Mouse (Mus musculus) stomach, postnatal 0 days (tissue): ENCODE results near the gene Cyp21a1. TPM values are rescaled to one million over a fixed set of nuclear protein-coding genes. Genes with fewer than 3 reads are reported as not detected.

Source experiments
- ATAC-seq: fragments of 200-750 bp; cut with Nextera tagmentation; 2 replicates; pipeline ENCODE4 v1.8.0; 2017; ENCODE audit not compliant: low FRiP score, low TSS enrichment
- DNase-seq: peaks from one replicate; pipeline ENCODE4 v3.0.0-alpha.2; 2016; ENCODE audit warnings: low spot score
- H3K27ac ChIP-seq: fragments of 300-500 bp; sonication (generic); replicated peaks from 2 replicates; pipeline ENCODE4 v1.5.1; 2014; ENCODE audit warnings: mild to moderate bottlenecking, control low read depth
- H3K27me3 ChIP-seq: fragments of 300-500 bp; sonication (generic); 2 replicates; pipeline ENCODE4 v1.6.1; 2014; ENCODE audit warnings: low read length; ENCODE audit not compliant: control insufficient read depth, insufficient read depth
- H3K36me3 ChIP-seq: fragments of 300-500 bp; sonication (generic); 2 replicates; pipeline ENCODE4 v1.6.1; 2014; ENCODE audit warnings: low read length, mixed read lengths; ENCODE audit not compliant: control insufficient read depth, insufficient read depth
- H3K4me1 ChIP-seq: fragments of 300-500 bp; sonication (generic); replicated peaks from 2 replicates; pipeline ENCODE4 v1.6.1; 2014; ENCODE audit warnings: antibody characterized with exemption; ENCODE audit not compliant: control insufficient read depth, insufficient read depth
- H3K4me2 ChIP-seq: fragments of 300-500 bp; sonication (generic); replicated peaks from 2 replicates; pipeline ENCODE4 v1.6.1; 2014; ENCODE audit warnings: low read depth, mild to moderate bottlenecking, control low read depth, moderate library complexity
- H3K4me3 ChIP-seq: fragments of 300-500 bp; sonication (generic); 2 replicates; pipeline ENCODE4 v1.5.1; 2014; ENCODE audit warnings: low read depth, low read length, control low read depth
- H3K9ac ChIP-seq: fragments of 300-500 bp; sonication (generic); 2 replicates; pipeline ENCODE4 v1.6.1; 2014; ENCODE audit warnings: mild to moderate bottlenecking, low read length, control low read depth, mixed read lengths
- H3K9me3 ChIP-seq: fragments of 300-500 bp; sonication (generic); 2 replicates; pipeline ENCODE4 v1.6.1; 2016; ENCODE audit warnings: low read length; ENCODE audit not compliant: control insufficient read depth
- CTCF ChIP-seq: IDR thresholded peaks from 2 replicates; pipeline ENCODE4 v1.5.1; 2016; ENCODE audit warnings: antibody characterized with exemption, low read depth, mild to moderate bottlenecking, moderate library complexity
- EP300 ChIP-seq: optimal IDR thresholded peaks from 2 replicates; pipeline ENCODE3; 2016; ENCODE audit warnings: antibody characterized with exemption
- WGBS: fragments of 180-500 bp; shearing (Covaris S2); extraction: QIAGEN DNeasy Blood & Tissue Kit; methylation state at CpG from one replicate; pipeline ENCODE4 v1.1.7; 2014; 5-methylcytosine and 5-hydroxymethylcytosine counted together
- microRNA-seq: library from miRNA; unstranded; fragments of <30 nt; microRNA quantifications from one replicate; pipeline ENCODE4, GENCODE M21; 2016
- polyA plus RNA-seq: library from polyadenylated mRNA; unstranded; fragments of >200 nt; fragmentation: Nextera tagmentation; extraction: Ambion mirVana; gene quantifications from 2 replicates; pipeline ENCODE4 v1.2.1, GENCODE M21; 2015

Gene Cyp21a1
- polyA plus RNA-seq, 1 experiment from 2014 or later = not detected

- WGBS = 83% methylated on average over 10 of the region's 10 CpGs
- H3K27ac ChIP-seq = no peak overlapping the region
- H3K9ac ChIP-seq = no peak overlapping the region
- no peaks in the 10 kb centered on the region for H3K27me3 ChIP-seq
- H3K9me3 ChIP-seq = no peaks in the 10 kb centered on the region
- no peak for ATAC-seq
- no peaks in the 10 kb centered on the region for H3K36me3 ChIP-seq
- no peak for TF ChIP-seq CTCF
- TF ChIP-seq EP300 = no peak
- no peak overlapping the region for H3K4me3 ChIP-seq
- no peaks in the 10 kb centered on the region for H3K4me1 ChIP-seq
- no peak for DNase-seq
- H3K4me2 ChIP-seq = no peak overlapping the region
Observed at GRCm38 (mm10) chr17:34795016-34795415, 9.3 kb downstream of the Cyp21a1 start.

- DNase-seq (no peak), ATAC-seq (no peak)
- TF ChIP-seq EP300 (no peak), CTCF (no peak)
- no peak overlapping the region for H3K27ac ChIP-seq
- no peak overlapping the region for H3K9ac ChIP-seq
- no peaks in the 10 kb centered on the region for H3K9me3 ChIP-seq
- H3K4me2 ChIP-seq = no peak overlapping the region
- H3K4me3 ChIP-seq = no peak overlapping the region
- no peaks in the 10 kb centered on the region for H3K36me3 ChIP-seq
- H3K27me3 ChIP-seq = no peaks in the 10 kb centered on the region
- WGBS = 68% methylated on average over 9 of the region's 9 CpGs
- no peaks in the 10 kb centered on the region for H3K4me1 ChIP-seq
Observed at GRCm38 (mm10) chr17:34777680-34778325, 26.6 kb downstream of the Cyp21a1 start.

GRCm38 (mm10) chr17:34761471-34761870, 42.9 kb downstream of the Cyp21a1 start:
- ATAC-seq (no peak), DNase-seq (no peak)
- Histone ChIP-seq H3K9ac (no peak overlapping the region), H3K9me3 (no peaks in the 10 kb centered on the region), H3K27me3 (no peaks in the 10 kb centered on the region), H3K4me2 (no peak overlapping the region), H3K36me3 (no peaks in the 10 kb centered on the region), H3K27ac (no peak overlapping the region), H3K4me1 (no peaks in the 10 kb centered on the region), H3K4me3 (no peak overlapping the region)
- no peak for TF ChIP-seq CTCF
- TF ChIP-seq EP300 = no peak
- 56% methylated on average over 3 of the region's 3 CpGs for WGBS

Small RNA genes within 50 kb of the gene (microRNA-seq; reads per million reads assigned to microRNA genes)
- gene Gm27471 (not detected), gene Mir6970 (not detected), gene Mir6971 (5.5 reads per million, percentile 9 among the genes with 10 or more reads in this experiment)

Other genes starting within 250 kb of the Cyp21a1 start
- 2.4 and 3.1 TPM in 2 replicates for gene Notch4, start 240.3 kb downstream of the Cyp21a1 start, polyA plus RNA-seq
- gene Gpsm3, start 214.8 kb downstream of the Cyp21a1 start, polyA plus RNA-seq = 7.8 and 8.2 TPM in 2 replicates
- gene Pbx2, start 213.3 kb downstream of the Cyp21a1 start, polyA plus RNA-seq = 4.3 and 4.6 TPM in 2 replicates
- 1.5 and 1.8 TPM in 2 replicates for gene Ager, start 206.7 kb downstream of the Cyp21a1 start, polyA plus RNA-seq
- gene Rnf5, start 200.9 kb downstream of the Cyp21a1 start, polyA plus RNA-seq = 82.9 and 83.6 TPM in 2 replicates
- 27.6 and 31.3 TPM in 2 replicates for gene Agpat1, start 200.3 kb downstream of the Cyp21a1 start, polyA plus RNA-seq
- gene Egfl8, start 188.6 kb downstream of the Cyp21a1 start, polyA plus RNA-seq = 4.4 and 4.9 TPM in 2 replicates
- gene Ppt2, start 176.1 kb downstream of the Cyp21a1 start, polyA plus RNA-seq = 16.5 and 18.7 TPM in 2 replicates
- gene Prrt1, start 175.0 kb downstream of the Cyp21a1 start, polyA plus RNA-seq = 0.44 and 0.67 TPM in 2 replicates
- 12.4 and 12.8 TPM in 2 replicates for gene Fkbpl, start 159.8 kb downstream of the Cyp21a1 start, polyA plus RNA-seq
- 35.4 and 39.3 TPM in 2 replicates for gene Atf6b, start 157.4 kb downstream of the Cyp21a1 start, polyA plus RNA-seq
- gene Tnxb, start 134.0 kb downstream of the Cyp21a1 start, polyA plus RNA-seq = 1.9 and 2.4 TPM in 2 replicates
- 0.73 and 1.3 TPM in 2 replicates for gene C4b, start 60.7 kb downstream of the Cyp21a1 start, polyA plus RNA-seq
- gene Stk19, start 32.4 kb upstream of the Cyp21a1 start, polyA plus RNA-seq = 20.8 and 23.1 TPM in 2 replicates
- 29.6 and 32.2 TPM in 2 replicates for gene Dxo, start 32.5 kb upstream of the Cyp21a1 start, polyA plus RNA-seq
- gene Skiv2l, start 45.6 kb upstream of the Cyp21a1 start, polyA plus RNA-seq = 22.5 and 23.6 TPM in 2 replicates
- 50.0 and 53.8 TPM in 2 replicates for gene Nelfe, start 45.8 kb upstream of the Cyp21a1 start, polyA plus RNA-seq
- 20.7 and 23.9 TPM in 2 replicates for gene Cfb, start 58.0 kb upstream of the Cyp21a1 start, polyA plus RNA-seq
- 0.59 and 0.62 TPM in 2 replicates for gene Zbtb12, start 74.9 kb upstream of the Cyp21a1 start, polyA plus RNA-seq
- not detected in 2 replicates for gene Gm20547, start 77.5 kb upstream of the Cyp21a1 start, polyA plus RNA-seq
- gene C2, start 93.7 kb upstream of the Cyp21a1 start, polyA plus RNA-seq = 4.8 and 5.5 TPM in 2 replicates
- gene Ehmt2, start 93.9 kb upstream of the Cyp21a1 start, polyA plus RNA-seq = 23.8 and 26.2 TPM in 2 replicates
- 31.2 and 33.1 TPM in 2 replicates for gene Slc44a4, start 109.9 kb upstream of the Cyp21a1 start, polyA plus RNA-seq
- gene Neu1, start 126.7 kb upstream of the Cyp21a1 start, polyA plus RNA-seq = 18.3 and 18.9 TPM in 2 replicates
- gene Hspa1b, start 154.7 kb upstream of the Cyp21a1 start, polyA plus RNA-seq = 3.0 TPM in 2 replicates
- not detected in 2 replicates for gene Gm20481, start 165.4 kb upstream of the Cyp21a1 start, polyA plus RNA-seq
- 24.1 and 25.9 TPM in 2 replicates for gene Hspa1a, start 167.6 kb upstream of the Cyp21a1 start, polyA plus RNA-seq
- 0.25 and 0.48 TPM in 2 replicates for gene Hspa1l, start 168.1 kb upstream of the Cyp21a1 start, polyA plus RNA-seq
- gene Lsm2, start 177.3 kb upstream of the Cyp21a1 start, polyA plus RNA-seq = 69.2 and 75.1 TPM in 2 replicates
- gene Vars, start 196.4 kb upstream of the Cyp21a1 start, polyA plus RNA-seq = 35.5 and 40.2 TPM in 2 replicates
- gene Vwa7, start 212.0 kb upstream of the Cyp21a1 start, polyA plus RNA-seq = 0.28 and 0.36 TPM in 2 replicates
- 8.0 and 8.2 TPM in 2 replicates for gene Sapcd1, start 223.5 kb upstream of the Cyp21a1 start, polyA plus RNA-seq
- 1.9 and 2.7 TPM in 2 replicates for gene Msh5, start 242.2 kb upstream of the Cyp21a1 start, polyA plus RNA-seq
- 344 and 360 TPM in 2 replicates for gene Clic1, start 245.4 kb upstream of the Cyp21a1 start, polyA plus RNA-seq